ENCODE assay signal across 8 mouse cellular contexts in the genomic region with DNA sequence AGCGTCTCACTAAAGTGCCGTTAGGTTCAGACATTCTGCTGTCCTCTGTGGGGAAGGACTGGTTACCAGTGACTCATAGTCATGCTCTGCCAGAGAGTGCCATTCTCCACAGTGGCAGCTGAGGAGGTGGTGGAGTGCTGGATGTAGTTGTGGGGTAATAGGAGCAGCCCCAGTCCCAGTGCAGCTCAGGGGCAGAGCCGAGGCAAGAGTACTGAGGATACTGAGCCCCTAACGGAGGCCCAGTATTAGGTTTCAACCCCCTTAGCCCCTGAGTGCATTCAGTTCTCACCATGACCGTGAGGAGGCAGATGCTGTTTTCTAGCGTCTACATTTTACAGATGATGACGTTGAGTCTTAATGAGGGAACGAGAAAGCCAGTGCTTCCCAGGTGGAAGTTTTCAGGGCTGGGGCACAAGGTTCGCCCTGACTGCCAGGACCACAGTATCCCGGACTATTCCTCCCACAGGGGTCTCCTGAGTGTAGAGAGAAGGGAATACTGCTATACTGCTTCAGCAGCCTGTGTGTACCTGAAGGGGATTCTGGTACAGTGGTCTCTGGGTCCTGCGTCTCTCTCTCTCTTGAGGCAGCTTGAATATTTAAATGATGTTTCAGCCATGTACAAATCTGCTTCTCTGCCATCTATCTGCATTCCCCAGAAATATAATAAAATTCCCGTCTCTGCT. TPM values are rescaled to one million over a fixed set of nuclear protein-coding genes. Genes with fewer than 3 reads are reported as not detected.
DNase-seq lines count a peak whose midpoint lies in the region; ATAC-seq lines count a peak whose summit lies in the region.

No protein-coding gene starts in this region.

- no peak for DNase-seq in heart, postnatal 14 days
- DNase-seq in MN1 (ENCODE audit: low spot score), result peak; percentile 66
- no peak for DNase-seq in forebrain, embryonic 10.5 days (ENCODE audit: extremely low spot score, low spot score)
- DNase-seq in spleen, adult 18-20 months, result no peak
- DNase-seq in urinary bladder, postnatal 25 days (ENCODE audit: low spot score), result no peak
- DNase-seq in spleen, postnatal 4 days (ENCODE audit: low spot score in 2 of 2), result no peak

- H3K27ac ChIP-seq in heart, embryonic 15.5 days, result peak overlapping the region; percentile 40; the same call in 1 of the 2 replicates
- H3K27ac ChIP-seq in forebrain, embryonic 10.5 days, result peak overlapping the region; percentile 5
- peak overlapping the region; percentile 91 for H3K27ac ChIP-seq in limb, embryonic 13.5 days

- no peaks in the 10 kb centered on the region for H3K9me3 ChIP-seq in heart, embryonic 15.5 days (replicated peaks)
- no peaks in the 10 kb centered on the region for H3K9me3 ChIP-seq in forebrain, embryonic 10.5 days
- no peaks in the 10 kb centered on the region for H3K9me3 ChIP-seq in limb, embryonic 13.5 days

- H3K36me3 ChIP-seq in heart, embryonic 15.5 days, result no peaks in the 10 kb centered on the region
- no peaks in the 10 kb centered on the region for H3K36me3 ChIP-seq in forebrain, embryonic 10.5 days (replicated peaks)
- no peaks in the 10 kb centered on the region for H3K36me3 ChIP-seq in limb, embryonic 13.5 days

- H3K4me3 ChIP-seq in heart, embryonic 15.5 days, result no peak overlapping the region
- H3K4me3 ChIP-seq in forebrain, embryonic 10.5 days, result no peak overlapping the region
- H3K4me3 ChIP-seq in limb, embryonic 13.5 days, result no peak overlapping the region

- H3K9ac ChIP-seq in heart, embryonic 15.5 days, result no peak overlapping the region
- no peak overlapping the region for H3K9ac ChIP-seq in limb, embryonic 13.5 days

- no peak overlapping the region for H3K4me2 ChIP-seq in heart, embryonic 15.5 days
- peak overlapping the region; percentile 63 for H3K4me2 ChIP-seq in limb, embryonic 13.5 days (replicated peaks)

- H3K27me3 ChIP-seq in heart, embryonic 15.5 days, result no peaks in the 10 kb centered on the region
- H3K27me3 ChIP-seq in forebrain, embryonic 10.5 days (ENCODE audit: poor library complexity, severe bottlenecking), result peaks cover 45% of the 10 kb centered on the region
- no peaks in the 10 kb centered on the region for H3K27me3 ChIP-seq in limb, embryonic 13.5 days

- WGBS in heart, embryonic 15.5 days, result 29% methylated on average over 12 of the region's 12 CpGs
- 42% methylated on average over 12 of the region's 12 CpGs for WGBS in forebrain, embryonic 10.5 days
- 9% methylated on average over 12 of the region's 12 CpGs for WGBS in limb, embryonic 13.5 days

- H3K4me1 ChIP-seq in heart, embryonic 15.5 days (replicated peaks), result peaks cover 21% of the 10 kb centered on the region
- peaks cover 33% of the 10 kb centered on the region for H3K4me1 ChIP-seq in forebrain, embryonic 10.5 days
- H3K4me1 ChIP-seq in limb, embryonic 13.5 days, result peaks cover 51% of the 10 kb centered on the region

- intact Hi-C loops in heart, postnatal 14 days (cut with DNase I), result no loop called here

- no peak for ATAC-seq in heart, embryonic 15.5 days (replicated peaks; ENCODE audit: insufficient number of reproducible peaks, insufficient read depth, low FRiP score, low read depth)
- peak; percentile 61 for ATAC-seq in limb, embryonic 13.5 days (ENCODE audit: low FRiP score, low read depth)

RNA-seq across cellular contexts. Expression of gene Tnrc6a, which starts 40.1 kb away (rescaled TPM):
- polyA plus RNA-seq in heart, embryonic 15.5 days (2015; fragmentation: Nextera tagmentation; extraction: Ambion mirVana), result 25.9 and 36.1 TPM in 2 replicates
- 10 to 100 TPM; 42.7 to 45.6 TPM for total RNA-seq in heart, postnatal 14 days (2021)
- polyA plus RNA-seq in forebrain, embryonic 10.5 days (2016; fragmentation: Nextera tagmentation; extraction: Ambion mirVana), result 51.7 and 52.8 TPM in 2 replicates
- 60.9 and 63.3 TPM in 2 replicates for polyA plus RNA-seq in limb, embryonic 13.5 days (2015; fragmentation: Nextera tagmentation; extraction: Ambion mirVana)

Comparison
In these comparisons a context has a peak if more than half of its experiments do, and no peak if none do; other contexts are left out.
1. H3K27ac ChIP-seq: peak in every context shown above with its lines; median percentile 91 in limb, embryonic 13.5 days; 40 in heart, embryonic 15.5 days; 5 in forebrain, embryonic 10.5 days.